Mouse (Mus musculus) bone marrow macrophage, adult 2 months (primary cell): ENCODE data around the gene Sel1l3.

Experiments used
- CTCF ChIP-seq: IDR thresholded peaks from 2 replicates; pipeline ENCODE4 v1.5.1; 2012; ENCODE audit warnings: low read depth, mild to moderate bottlenecking, low read length, moderate library complexity
- POLR2A ChIP-seq: IDR thresholded peaks from 2 replicates; pipeline ENCODE4 v1.6.1; 2012; ENCODE audit warnings: mild to moderate bottlenecking, low read depth, low read length, borderline replicate concordance

- TF ChIP-seq POLR2A (no peak), CTCF (no peak)
Observed at GRCm38 (mm10) chr5:53124701-53125100, 89.0 kb downstream of the Sel1l3 start.
